23 mouse cellular contexts compared by ENCODE assay signal in the genomic region with DNA sequence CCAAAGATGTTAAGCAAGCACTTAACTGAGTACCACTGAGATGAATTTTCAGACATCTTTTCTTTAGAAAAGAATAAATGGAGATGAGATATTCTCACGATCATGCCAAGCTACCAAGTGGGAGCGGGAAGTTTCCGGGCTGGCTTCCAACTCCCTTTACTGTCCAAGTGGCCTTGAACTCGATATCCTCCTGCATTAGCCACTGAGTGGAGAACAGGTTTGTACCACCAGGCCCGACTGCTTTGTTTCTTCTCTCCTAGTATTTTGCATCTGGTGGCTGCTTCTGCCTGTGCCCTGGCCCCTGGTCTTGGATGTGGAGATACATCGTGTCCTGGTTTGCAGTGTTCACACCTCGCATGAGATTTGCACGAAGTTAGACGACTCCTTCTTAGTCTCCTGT. TPM values are rescaled to one million over a fixed set of nuclear protein-coding genes. Genes with fewer than 3 reads are reported as not detected.
A peak's percentile ranks its signal among the peaks of the same experiment; 100 is the strongest.
DNase-seq lines count a peak whose midpoint lies in the region; ATAC-seq and TF ChIP-seq lines count a peak whose summit lies in the region.
"Had no signal": no experiment of that assay in that cellular context is flagged by ENCODE, and none has a peak within 500 bp of the region (broad histone marks: within the 10 kb centered on the region; RNA-seq: fewer than 3 reads in every experiment).

No protein-coding gene starts in this region.

- H3K36me3 ChIP-seq in heart, adult 2 months (ENCODE audit: control insufficient read depth, insufficient read depth, low read length): no peaks in the 10 kb centered on the region
- H3K36me3 ChIP-seq in embryonic facial prominence, embryonic 14.5 days (ENCODE audit: control insufficient read depth, insufficient read depth, low read length): no peaks in the 10 kb centered on the region

- WGBS in heart, adult 2 months: 54% methylated on average over 9 of the region's 9 CpGs
- WGBS in embryonic facial prominence, embryonic 14.5 days: 78% methylated on average over 9 of the region's 9 CpGs

- H3K27me3 ChIP-seq in heart, adult 2 months (ENCODE audit: control insufficient read depth, insufficient read depth, low read length): no peaks in the 10 kb centered on the region
- no peaks in the 10 kb centered on the region for H3K27me3 ChIP-seq in embryonic facial prominence, embryonic 14.5 days (replicated peaks; ENCODE audit: control insufficient read depth, insufficient read depth, low read length)

- no peak for TF ChIP-seq EP300 in heart, adult 2 months (IDR thresholded peaks at IDR 0.05; ENCODE audit: insufficient read depth, low read depth, low read length)

- peaks cover 7% of the 10 kb centered on the region; the same call in 1 of the 2 replicates for H3K4me1 ChIP-seq in heart, adult 2 months (ENCODE audit: control insufficient read depth, insufficient read depth, low read length)
- peaks cover 14% of the 10 kb centered on the region for H3K4me1 ChIP-seq in embryonic facial prominence, embryonic 14.5 days (ENCODE audit: control insufficient read depth, insufficient read depth, low read length)

- no peak overlapping the region for H3K27ac ChIP-seq in heart, adult 2 months
- no peak overlapping the region for H3K27ac ChIP-seq in embryonic facial prominence, embryonic 14.5 days (replicated peaks; ENCODE audit: low read depth, low read length)
- H3K27ac ChIP-seq: hindbrain, postnatal 0 days; liver, embryonic 14.5 days had no signal

- intact Hi-C loops in heart, adult 2 months (cut with DNase I): no loop called here

- TF ChIP-seq POLR2A in heart, adult 2 months (IDR thresholded peaks at IDR 0.05; ENCODE audit: insufficient read depth, low read depth, low read length): no peak

- H3K79me2 ChIP-seq in heart, adult 2 months (replicated peaks; ENCODE audit: control insufficient read depth, insufficient read depth, low read length): no peaks in the 10 kb centered on the region

- DNase-seq in heart, adult 8-10 months (ENCODE audit: low spot score): peak; percentile 16
- DNase-seq in heart, adult 2 months: no peak
- peak; percentile 24 for DNase-seq in lung, postnatal 10 days
- no peak for DNase-seq in lung, adult 18-20 months
- DNase-seq in embryonic facial prominence, embryonic 14.5 days (ENCODE audit: low spot score): peak; percentile 50
- no peak for DNase-seq in spleen, postnatal 14 days (ENCODE audit: low spot score in 2 of 2)
- no peak for DNase-seq in layer of hippocampus, adult 11-12 months (ENCODE audit: low spot score)
- DNase-seq: cerebellum, adult 9-10 months; kidney, adult 18-20 months had no signal

- H3K9me3 ChIP-seq in embryonic facial prominence, embryonic 14.5 days (ENCODE audit: control insufficient read depth, low read length): no peaks in the 10 kb centered on the region

- no peak for TF ChIP-seq CTCF in heart, adult 2 months (IDR thresholded peaks at IDR 0.05)

- ATAC-seq in embryonic facial prominence, embryonic 14.5 days (ENCODE audit: low read depth): no peak
- ATAC-seq: hindbrain, postnatal 0 days; midbrain, embryonic 16.5 days had no signal

- H3K9ac ChIP-seq in heart, adult 2 months (ENCODE audit: low read depth, low read length): no peak overlapping the region
- H3K9ac ChIP-seq in embryonic facial prominence, embryonic 14.5 days (ENCODE audit: low read depth, low read length): no peak overlapping the region
- H3K9ac ChIP-seq: liver, embryonic 14.5 days had no signal

- H3K4me3 ChIP-seq in heart, adult 2 months: no peak overlapping the region
- no peak overlapping the region for H3K4me3 ChIP-seq in embryonic facial prominence, embryonic 14.5 days (ENCODE audit: low read depth, low read length)

- no peak overlapping the region for H3K4me2 ChIP-seq in embryonic facial prominence, embryonic 14.5 days (ENCODE audit: low read depth, low read length)

RNA-seq across cellular contexts. Expression of gene Tnp1, which starts 45.2 kb away (rescaled TPM):
- total RNA-seq in heart, adult 8-10 months (2022): not detected
- total RNA-seq in heart, adult 2 months (2021): not detected
- 1.1 and 2.4 TPM in 2 replicates for polyA plus RNA-seq in heart, adult 2 months (2012; rRNA removed)
- polyA plus RNA-seq in embryonic facial prominence, embryonic 14.5 days (2014; fragmentation: Nextera tagmentation; extraction: Ambion mirVana): not detected in 2 replicates
- total RNA-seq: adrenal gland, adult 18-20 months; ES-E14; granulocyte monocyte progenitor cell, adult 5-6 weeks; hematopoietic stem cell, adult 5-6 weeks; hindbrain, postnatal 0 days; layer of hippocampus, postnatal 25 days; megakaryocyte-erythroid progenitor cell, adult 5-6 weeks had no signal
- polyA plus RNA-seq: forebrain, embryonic 11.5 days; hindbrain, postnatal 0 days; limb, embryonic 11.5 days; liver, embryonic 14.5 days; midbrain, embryonic 16.5 days; small intestine, adult 2 months; stomach, embryonic 14.5 days; thymus, postnatal 0 days had no signal

Comparison
In these comparisons a context has a peak if more than half of its experiments do, and no peak if none do; other contexts are left out.
1. DNase-seq: peak in heart, adult 8-10 months (single experiment), lung, postnatal 10 days (single experiment) and embryonic facial prominence, embryonic 14.5 days (single experiment); none in heart, adult 2 months (0 of 2), lung, adult 18-20 months (0 of 2), spleen, postnatal 14 days (0 of 2) and layer of hippocampus, adult 11-12 months (single experiment).